Mouse (Mus musculus) megakaryocyte-erythroid progenitor cell, adult 5 weeks (primary cell): Measurements from ENCODE around the gene Gm20489. TPM values are rescaled to one million over a fixed set of nuclear protein-coding genes. Genes with fewer than 3 reads are reported as not detected.

Experiments used
- polyA plus RNA-seq: library from polyadenylated mRNA; stranded (reverse); fragments of >175 nt; gene quantifications from 2 replicates; pipeline ENCODE4 v1.2.3, GENCODE M21; 2012

The Gm20489 gene
- 0.34 TPM in 1 of 2 replicates, not detected in the other for polyA plus RNA-seq

GRCm38 (mm10) chrX:101268755-101269124 is at the start of gene Gm20489:
Gene Gm20489, minus strand, starts transcription at chrX:101269023.

GRCm38 (mm10) chrX:101299055-101299454 is 30.2 kb upstream of the Gm20489 start, which contains the start of gene Nlgn3:
Gene Nlgn3, plus strand, starts transcription at chrX:101299168.

GRCm38 (mm10) chrX:101273875-101274738 is 5.3 kb upstream of the Gm20489 start, which contains the start of gene Med12:
Gene Med12, plus strand, starts transcription at chrX:101274030.

GRCm38 (mm10) chrX:101268025-101268754 is 633 bp downstream of the Gm20489 start, which contains the start of gene Il2rg:
Gene Il2rg, minus strand, starts transcription at chrX:101268255.

GRCm38 (mm10) chrX:101263892-101264291 is 4.9 kb downstream of the Gm20489 start, which contains the start of gene Gm614:
Gene Gm614, minus strand, starts transcription at chrX:101263992.

GRCm38 (mm10) chrX:101253952-101254729 is 14.7 kb downstream of the Gm20489 start, which contains the start of gene Foxo4:
Gene Foxo4, plus strand, starts transcription at chrX:101254528.

GRCm38 (mm10) chrX:101221834-101222795 is 46.7 kb downstream of the Gm20489 start, which contains the start of gene Snx12:
Gene Snx12, minus strand, starts transcription at chrX:101222563.

Other genes starting within 250 kb of the Gm20489 start
- 0.05 TPM in 1 of 2 replicates, not detected in the other for gene Tex11, start 209.4 kb downstream of the Gm20489 start, polyA plus RNA-seq
- gene Slc7a3, start 183.0 kb downstream of the Gm20489 start, polyA plus RNA-seq: not detected in 2 replicates
- gene Snx12, start 46.5 kb downstream of the Gm20489 start, polyA plus RNA-seq: 34.9 and 39.8 TPM in 2 replicates
- 35.3 and 36.0 TPM in 2 replicates for gene Foxo4, start 14.5 kb downstream of the Gm20489 start, polyA plus RNA-seq
- gene Gm614, start 5.0 kb downstream of the Gm20489 start, polyA plus RNA-seq: 0.15 TPM in 1 of 2 replicates, not detected in the other
- 35.0 and 45.3 TPM in 2 replicates for gene Il2rg, start 768 bp downstream of the Gm20489 start, polyA plus RNA-seq
- 52.3 and 77.2 TPM in 2 replicates for gene Med12, start 5.0 kb upstream of the Gm20489 start, polyA plus RNA-seq
- 0.02 and 0.03 TPM in 2 replicates for gene Nlgn3, start 30.1 kb upstream of the Gm20489 start, polyA plus RNA-seq
- not detected in 2 replicates for gene Gjb1, start 107.4 kb upstream of the Gm20489 start, polyA plus RNA-seq
- gene Zmym3, start 151.8 kb upstream of the Gm20489 start, polyA plus RNA-seq: 33.0 and 37.9 TPM in 2 replicates
- 54.6 and 73.1 TPM in 2 replicates for gene Nono, start 160.3 kb upstream of the Gm20489 start, polyA plus RNA-seq
- 0.17 and 0.31 TPM in 2 replicates for gene Itgb1bp2, start 180.1 kb upstream of the Gm20489 start, polyA plus RNA-seq